Mouse (Mus musculus) forebrain, embryonic 15.5 days (tissue): Measurements from ENCODE around the gene Thsd7a. TPM values are rescaled to one million over a fixed set of nuclear protein-coding genes. Genes with fewer than 3 reads are reported as not detected.

ENCODE experiments used
- ATAC-seq: fragments of 200-750 bp; cut with Nextera tagmentation; replicated peaks from 2 replicates; pipeline ENCODE4 v1.8.0; 2017; ENCODE audit warnings: mild to moderate bottlenecking, moderate TSS enrichment, moderate library complexity
- H3K27ac ChIP-seq: fragments of 300-500 bp; sonication (generic); replicated peaks from 2 replicates; pipeline ENCODE4 v1.5.1; 2015; ENCODE audit warnings: mild to moderate bottlenecking, inconsistent platforms
- H3K27me3 ChIP-seq: fragments of 300-500 bp; sonication (generic); 2 replicates; pipeline ENCODE4 v1.6.1; 2015; ENCODE audit warnings: inconsistent platforms
- H3K36me3 ChIP-seq: fragments of 300-500 bp; sonication (generic); 2 replicates; pipeline ENCODE4 v1.6.1; 2015; ENCODE audit warnings: mild to moderate bottlenecking, inconsistent platforms
- H3K4me1 ChIP-seq: fragments of 300-500 bp; sonication (generic); 2 replicates; pipeline ENCODE4 v1.6.1; 2015; ENCODE audit warnings: inconsistent platforms
- H3K4me2 ChIP-seq: fragments of 300-500 bp; sonication (generic); replicated peaks from 2 replicates; pipeline ENCODE4 v1.6.1; 2015; ENCODE audit warnings: mild to moderate bottlenecking, inconsistent platforms
- H3K4me3 ChIP-seq: fragments of 300-500 bp; sonication (generic); 2 replicates; pipeline ENCODE4 v1.5.1; 2015; ENCODE audit warnings: mild to moderate bottlenecking, inconsistent platforms
- H3K9ac ChIP-seq: fragments of 300-500 bp; sonication (generic); replicated peaks from 2 replicates; pipeline ENCODE4 v1.6.1; 2015; ENCODE audit warnings: mild to moderate bottlenecking, inconsistent platforms
- H3K9me3 ChIP-seq: fragments of 300-500 bp; sonication (generic); 2 replicates; pipeline ENCODE4 v1.6.1; 2016; ENCODE audit warnings: inconsistent platforms
- WGBS: fragments of 180-500 bp; shearing (Covaris S2); methylation state at CpG from one replicate; pipeline ENCODE4 v1.1.7; 2015; ENCODE audit warnings: mixed read lengths; 5-methylcytosine and 5-hydroxymethylcytosine counted together
- polyA plus RNA-seq: library from polyadenylated mRNA; unstranded; fragments of >200 nt; fragmentation: Nextera tagmentation; extraction: Ambion mirVana; gene quantifications from 2 replicates; pipeline ENCODE4 v1.2.1, GENCODE M21; 2015

Thsd7a gene
- polyA plus RNA-seq, 1 experiment from 2014 or later: 13.8 TPM

DNA sequence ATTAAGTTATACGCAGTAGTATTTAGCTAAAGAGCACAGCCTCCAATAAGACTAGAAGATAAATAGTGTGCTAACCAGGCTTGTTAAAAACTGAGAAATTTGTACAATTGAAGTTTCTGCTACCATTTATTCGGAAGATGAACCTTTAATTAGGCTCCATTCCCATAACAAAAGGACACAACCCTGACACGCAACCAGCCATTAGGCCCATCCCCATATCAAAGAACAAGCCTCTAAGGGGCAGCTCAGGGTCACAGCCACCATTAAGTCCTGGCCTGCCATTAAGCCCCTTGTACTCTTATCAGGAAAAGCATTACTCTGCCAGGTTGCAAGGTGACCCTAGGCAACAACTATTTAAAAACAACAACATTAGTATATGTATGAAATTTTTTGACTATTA, 198.0 kb downstream of the Thsd7a start:
- Histone ChIP-seq H3K4me1 (peaks cover 5% of the 10 kb centered on the region; the same call in 1 of the 2 replicates), H3K4me3 (no peak overlapping the region), H3K9me3 (no peaks in the 10 kb centered on the region), H3K27me3 (peaks cover 10% of the 10 kb centered on the region; the same call in 1 of the 2 replicates), H3K9ac (no peak overlapping the region), H3K27ac (no peak overlapping the region), H3K36me3 (no peaks in the 10 kb centered on the region), H3K4me2 (no peak overlapping the region)
- 64% methylated on average over 3 of the region's 3 CpGs for WGBS
- ATAC-seq: no peak

DNA sequence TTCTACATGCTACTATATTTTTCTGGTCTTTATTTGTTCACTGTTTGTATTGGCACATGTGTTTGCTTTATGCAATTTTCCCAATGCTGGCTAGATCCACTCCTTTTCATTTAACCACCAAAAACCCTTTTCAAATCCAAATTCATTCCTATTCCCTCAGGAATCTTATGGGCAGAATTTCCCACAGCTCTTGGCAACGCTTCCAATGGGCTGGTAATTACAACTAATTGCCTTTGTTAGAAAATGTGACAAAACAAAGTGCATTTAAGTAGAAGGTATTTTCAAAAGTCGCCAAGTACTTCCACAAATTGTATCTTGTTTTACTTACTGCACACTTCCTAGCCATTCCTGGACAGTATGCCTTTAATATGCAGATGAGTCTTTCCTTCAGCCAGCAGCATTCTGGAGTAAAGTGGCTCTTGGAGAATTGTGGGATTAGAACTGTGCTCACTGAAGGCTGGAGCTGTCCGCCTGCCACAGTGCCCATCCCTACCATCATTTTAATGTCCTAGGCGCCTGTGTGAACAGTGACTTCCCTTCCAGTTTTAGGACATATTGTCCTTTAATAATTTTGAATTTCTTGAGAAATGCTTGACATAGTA, 199.1 kb downstream of the Thsd7a start:
- peak; percentile 68 for ATAC-seq

GRCm38 (mm10) chr6:12544096-12544495, 205.1 kb downstream of the Thsd7a start:
- Histone ChIP-seq H3K36me3 (no peaks in the 10 kb centered on the region), H3K4me2 (no peak overlapping the region), H3K4me1 (no peaks in the 10 kb centered on the region), H3K9ac (no peak overlapping the region), H3K9me3 (no peaks in the 10 kb centered on the region), H3K4me3 (no peak overlapping the region), H3K27ac (no peak overlapping the region), H3K27me3 (0 out of 2 replicates have a peak, but pooled peaks cover 3% of the 10 kb centered on the region)
- ATAC-seq: no peak
- 39% methylated on average over 5 of the region's 5 CpGs for WGBS

More for the DNA sequence above, 199.1 kb downstream of the Thsd7a start:
- WGBS: 15% methylated on average over 4 of the region's 4 CpGs
- H3K4me1 ChIP-seq: peaks cover 5% of the 10 kb centered on the region; the same call in 1 of the 2 replicates
- H3K9ac ChIP-seq: no peak overlapping the region
- H3K4me3 ChIP-seq: no peak overlapping the region
- no peaks in the 10 kb centered on the region for H3K36me3 ChIP-seq
- H3K27me3 ChIP-seq: peaks cover 10% of the 10 kb centered on the region; the same call in 1 of the 2 replicates
- no peak overlapping the region for H3K4me2 ChIP-seq
- no peak overlapping the region for H3K27ac ChIP-seq
- H3K9me3 ChIP-seq: no peaks in the 10 kb centered on the region

GRCm38 (mm10) chr6:12542496-12542895, 206.7 kb downstream of the Thsd7a start:
- H3K36me3 ChIP-seq: no peaks in the 10 kb centered on the region
- H3K27ac ChIP-seq: no peak overlapping the region
- no peaks in the 10 kb centered on the region for H3K4me1 ChIP-seq
- H3K9ac ChIP-seq: no peak overlapping the region
- H3K27me3 ChIP-seq: no peaks in the 10 kb centered on the region
- no peak overlapping the region for H3K4me3 ChIP-seq
- H3K9me3 ChIP-seq: no peaks in the 10 kb centered on the region
- no peak for ATAC-seq
- H3K4me2 ChIP-seq: no peak overlapping the region
- 47% methylated on average over 3 of the region's 3 CpGs for WGBS

DNA sequence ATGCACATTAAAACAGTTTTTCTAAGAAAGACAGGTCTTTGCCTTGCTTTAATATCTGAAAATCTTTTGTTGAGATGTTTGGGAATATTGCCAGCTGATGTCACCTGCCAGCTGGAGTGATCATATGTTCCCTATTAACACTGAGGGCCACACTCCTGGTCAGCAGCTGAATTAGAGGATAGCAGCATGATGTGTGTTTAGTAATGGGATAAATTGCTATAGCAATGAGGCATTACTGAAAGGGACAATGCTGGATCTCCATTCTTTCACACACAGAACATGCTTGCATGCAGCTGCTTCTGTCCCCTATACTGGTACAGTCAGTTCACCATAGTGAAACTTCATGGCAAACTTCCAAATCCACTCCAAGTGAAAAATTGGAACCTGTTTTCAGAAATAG, 230.1 kb downstream of the Thsd7a start:
- no peaks in the 10 kb centered on the region for H3K27me3 ChIP-seq
- H3K36me3 ChIP-seq: no peaks in the 10 kb centered on the region
- peaks cover 9% of the 10 kb centered on the region; the same call in 1 of the 2 replicates for H3K4me1 ChIP-seq
- no peak overlapping the region for H3K4me3 ChIP-seq
- no peak overlapping the region for H3K27ac ChIP-seq
- H3K9me3 ChIP-seq: no peaks in the 10 kb centered on the region
- H3K9ac ChIP-seq: no peak overlapping the region
- ATAC-seq: peak; percentile 79
- H3K4me2 ChIP-seq: no peak overlapping the region

- 59% methylated on average over 9 of the region's 9 CpGs for WGBS
- Histone ChIP-seq H3K9me3 (no peaks in the 10 kb centered on the region), H3K4me3 (no peak overlapping the region), H3K27me3 (no peaks in the 10 kb centered on the region), H3K4me2 (no peak overlapping the region), H3K36me3 (no peaks in the 10 kb centered on the region), H3K27ac (no peak overlapping the region), H3K4me1 (peaks cover 9% of the 10 kb centered on the region; the same call in 1 of the 2 replicates), H3K9ac (no peak overlapping the region)
- ATAC-seq: no peak
These were observed 230.8 kb downstream of the Thsd7a start for GRCm38 (mm10) chr6:12518283-12518903.

GRCm38 (mm10) chr6:12517726-12518125, 231.5 kb downstream of the Thsd7a start:
- no peaks in the 10 kb centered on the region for H3K9me3 ChIP-seq
- H3K4me1 ChIP-seq: peaks cover 9% of the 10 kb centered on the region; the same call in 1 of the 2 replicates
- H3K4me2 ChIP-seq: no peak overlapping the region
- H3K9ac ChIP-seq: no peak overlapping the region
- H3K4me3 ChIP-seq: no peak overlapping the region
- no peaks in the 10 kb centered on the region for H3K36me3 ChIP-seq
- ATAC-seq: no peak
- H3K27me3 ChIP-seq: no peaks in the 10 kb centered on the region
- H3K27ac ChIP-seq: no peak overlapping the region

DNA sequence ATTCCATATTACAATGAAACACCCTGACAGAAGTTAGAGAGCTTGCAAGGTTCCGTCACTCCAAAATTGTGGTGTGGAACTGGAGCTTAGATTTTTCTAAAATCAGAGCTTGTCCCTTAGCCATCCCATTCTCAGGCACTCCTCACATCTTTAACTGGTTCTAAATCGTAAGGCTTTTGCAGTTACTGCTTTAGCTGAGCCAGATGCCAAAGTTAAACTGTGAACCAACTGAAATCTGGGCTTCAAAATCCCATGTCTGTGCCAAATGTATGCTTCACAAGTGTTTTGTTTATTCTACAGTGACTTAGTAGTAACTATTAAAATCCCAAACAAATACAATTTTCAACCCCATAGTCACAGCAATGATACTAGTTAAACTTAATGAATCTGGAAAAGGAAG, 242.3 kb downstream of the Thsd7a start:
- no peak overlapping the region for H3K4me2 ChIP-seq
- H3K4me3 ChIP-seq: no peak overlapping the region
- no peaks in the 10 kb centered on the region for H3K9me3 ChIP-seq
- H3K36me3 ChIP-seq: no peaks in the 10 kb centered on the region
- H3K4me1 ChIP-seq: no peaks in the 10 kb centered on the region
- H3K27ac ChIP-seq: no peak overlapping the region
- no peak for ATAC-seq
- H3K27me3 ChIP-seq: no peaks in the 10 kb centered on the region
- WGBS: 75% methylated on average over 2 of the region's 2 CpGs
- no peak overlapping the region for H3K9ac ChIP-seq

DNA sequence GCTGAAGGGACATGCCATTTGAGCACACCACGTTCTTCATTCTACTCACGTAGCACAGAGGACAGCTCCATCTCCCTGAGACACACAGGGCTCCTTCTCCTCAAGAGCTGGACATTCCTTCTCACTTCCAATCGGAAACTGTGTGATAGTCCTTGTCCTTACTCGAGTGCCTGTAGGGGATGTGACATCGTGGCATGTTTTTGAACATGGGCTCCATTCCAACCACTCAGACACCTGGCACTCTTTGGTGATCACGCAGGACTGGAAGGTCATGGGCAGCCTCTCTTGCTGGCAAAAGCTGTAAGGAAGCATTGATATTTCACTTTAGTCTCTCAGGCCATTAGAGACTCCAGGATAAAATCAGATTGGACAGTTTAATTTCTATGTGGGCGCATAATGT, 245.3 kb downstream of the Thsd7a start:
- Histone ChIP-seq H3K36me3 (no peaks in the 10 kb centered on the region), H3K27me3 (no peaks in the 10 kb centered on the region), H3K4me1 (no peaks in the 10 kb centered on the region), H3K4me2 (no peak overlapping the region), H3K9ac (no peak overlapping the region), H3K9me3 (no peaks in the 10 kb centered on the region), H3K4me3 (no peak overlapping the region), H3K27ac (no peak overlapping the region)
- ATAC-seq: no peak
- WGBS: 93% methylated on average over 7 of the region's 7 CpGs

- Histone ChIP-seq H3K27ac (no peak overlapping the region), H3K36me3 (no peaks in the 10 kb centered on the region), H3K4me2 (no peak overlapping the region), H3K4me1 (no peaks in the 10 kb centered on the region), H3K9ac (no peak overlapping the region), H3K9me3 (no peaks in the 10 kb centered on the region), H3K27me3 (no peaks in the 10 kb centered on the region), H3K4me3 (no peak overlapping the region)
- 82% methylated on average over 7 of the region's 7 CpGs for WGBS
- ATAC-seq: no peak
These were observed 248.3 kb downstream of the Thsd7a start for GRCm38 (mm10) chr6:12500888-12501287.

GRCm38 (mm10) chr6:12499866-12500265, 249.3 kb downstream of the Thsd7a start:
- Histone ChIP-seq H3K4me2 (no peak overlapping the region), H3K4me3 (no peak overlapping the region), H3K4me1 (no peaks in the 10 kb centered on the region), H3K9me3 (no peaks in the 10 kb centered on the region), H3K27ac (no peak overlapping the region), H3K27me3 (no peaks in the 10 kb centered on the region), H3K36me3 (no peaks in the 10 kb centered on the region), H3K9ac (no peak overlapping the region)
- no peak for ATAC-seq

DNA sequence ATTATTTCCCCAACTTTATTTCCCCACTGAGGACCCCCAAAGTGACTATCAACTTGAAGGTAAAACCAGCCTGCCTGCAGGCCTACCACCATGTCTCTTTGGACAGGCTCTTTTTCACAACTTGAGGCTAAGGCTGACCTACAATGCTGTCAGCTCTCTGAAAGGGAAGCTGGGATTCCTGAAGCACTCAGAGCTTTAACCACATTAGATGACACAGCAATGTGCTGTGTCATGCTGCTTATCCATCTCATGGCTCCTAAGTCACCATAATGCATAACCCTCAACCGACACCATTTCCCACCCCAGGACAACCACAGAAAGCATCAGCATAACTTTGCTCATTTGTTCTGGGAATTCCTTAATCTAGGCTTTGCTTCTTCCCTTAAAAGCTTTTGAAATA, 255.6 kb downstream of the Thsd7a start:
- no peaks in the 10 kb centered on the region for H3K36me3 ChIP-seq
- no peaks in the 10 kb centered on the region for H3K9me3 ChIP-seq
- ATAC-seq: no peak
- WGBS: 98% methylated on average over 1 of the region's 1 CpGs
- no peak overlapping the region for H3K4me2 ChIP-seq
- H3K4me3 ChIP-seq: no peak overlapping the region
- H3K4me1 ChIP-seq: no peaks in the 10 kb centered on the region
- H3K27ac ChIP-seq: no peak overlapping the region
- H3K9ac ChIP-seq: no peak overlapping the region
- no peaks in the 10 kb centered on the region for H3K27me3 ChIP-seq

- WGBS: 23% methylated on average over 1 of the region's 1 CpGs
- Histone ChIP-seq H3K27me3 (no peaks in the 10 kb centered on the region), H3K27ac (no peak overlapping the region), H3K9ac (no peak overlapping the region), H3K4me1 (no peaks in the 10 kb centered on the region), H3K4me3 (no peak overlapping the region), H3K9me3 (no peaks in the 10 kb centered on the region), H3K36me3 (no peaks in the 10 kb centered on the region), H3K4me2 (no peak overlapping the region)
- no peak for ATAC-seq
These were observed 260.3 kb downstream of the Thsd7a start for GRCm38 (mm10) chr6:12488882-12489281.
